Mouse (Mus musculus) CD8-positive naive resting alpha-beta T cell, adult 2 months (primary cell): ENCODE results near the gene Bcl2l2.

Source experiments
- DNase-seq, 2 experiments: peaks; one replicate each; pipeline ENCODE4 v3.0.0; 2022; ENCODE audit warnings: low read depth in 2 of 2, low spot score in 2 of 2

The Bcl2l2 gene

GRCm38 (mm10) chr14:54935904-54936830 lies 53.0 kb downstream of the Bcl2l2 start, which contains the start of gene Cmtm5:
Gene Cmtm5 (plus strand): TSS chr14:54936261.
- no peak for DNase-seq

- DNase-seq: no peak
These were observed 53.6 kb downstream of the Bcl2l2 start for GRCm38 (mm10) chr14:54936831-54937160.

- no peak for DNase-seq
These were observed 54.4 kb downstream of the Bcl2l2 start for GRCm38 (mm10) chr14:54937361-54938182.
